Mouse (Mus musculus) liver, embryonic 18 days (tissue): ENCODE measurements around the gene Slc2a3. TPM values are rescaled to one million over a fixed set of nuclear protein-coding genes. Genes with fewer than 3 reads are reported as not detected.

Experiments
- polyA plus RNA-seq: library from polyadenylated mRNA; depleted of rRNA; stranded (reverse); fragments of >200 nt; gene quantifications from 2 replicates; pipeline ENCODE4 v1.2.3, GENCODE M21; 2012; rRNA removed

Gene Slc2a3
- 8.0 and 9.4 TPM in 2 replicates for polyA plus RNA-seq

DNA sequence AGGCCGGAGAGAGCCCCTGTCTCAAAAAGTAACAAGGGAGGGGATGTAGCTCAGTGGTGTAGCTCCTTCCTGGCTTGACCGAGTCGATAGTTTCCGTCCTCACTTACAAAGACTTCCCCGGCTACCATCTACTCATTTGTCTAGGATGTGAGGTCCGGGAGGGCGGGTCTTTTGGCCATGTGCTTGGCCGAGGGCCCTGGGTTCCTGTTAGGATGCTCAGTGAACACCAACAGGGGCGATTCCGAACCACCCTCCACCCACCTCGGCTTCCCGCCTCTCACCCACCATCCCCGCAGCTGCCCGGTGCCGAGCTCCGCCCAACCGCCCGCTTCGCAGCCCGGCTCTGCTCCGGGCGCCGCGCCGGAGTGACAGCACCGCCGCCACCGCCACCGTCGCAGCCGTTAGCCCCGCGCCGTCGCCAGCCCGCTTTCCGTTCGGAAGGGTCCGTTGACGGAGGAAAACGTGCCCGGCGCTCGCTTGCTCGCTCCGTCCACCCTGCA lies at the start of gene Slc2a3:
Slc2a3 (minus strand) TSS at position 340 of the 500 bp plus-strand sequence.

DNA sequence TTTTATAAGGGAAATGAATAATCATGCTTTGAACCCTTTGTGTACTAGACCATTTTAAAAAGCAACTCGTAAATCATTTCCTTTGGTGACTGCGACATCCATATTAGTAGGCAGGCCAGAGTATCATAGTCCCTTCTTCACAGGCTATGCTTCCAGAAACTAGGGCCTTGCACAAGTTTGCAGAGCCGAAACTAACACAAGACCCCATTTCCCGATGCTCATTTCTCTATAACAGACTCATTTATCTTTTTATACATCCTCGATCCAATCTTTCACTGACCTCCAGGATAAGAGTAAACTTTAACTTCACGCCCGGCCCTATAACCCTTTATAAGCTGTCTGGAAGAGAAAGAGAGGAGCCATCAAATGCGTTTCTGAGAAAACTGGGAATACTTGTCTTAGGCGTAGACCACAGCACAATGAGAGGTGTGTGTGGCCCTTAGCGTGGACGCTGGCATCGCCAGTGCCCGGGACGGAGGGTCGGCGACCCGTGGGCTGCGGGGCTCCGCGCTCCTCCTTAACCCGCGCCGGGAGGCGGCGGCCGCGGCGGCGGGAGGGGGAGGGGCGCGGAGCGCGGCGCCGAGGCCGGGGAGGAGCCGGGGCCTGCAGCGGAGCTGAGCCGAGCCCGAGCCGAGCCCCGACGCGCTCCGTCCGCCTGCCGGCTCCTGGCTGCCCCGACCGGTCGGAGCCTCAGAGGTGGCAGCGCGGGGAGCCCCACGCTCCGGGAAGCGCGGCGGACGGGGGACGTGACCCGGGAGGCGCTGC lies 18.0 kb upstream of the Slc2a3 start, which contains the start of gene Foxj2:
Foxj2 (plus strand) TSS at position 609 of the 765 bp plus-strand sequence.

DNA sequence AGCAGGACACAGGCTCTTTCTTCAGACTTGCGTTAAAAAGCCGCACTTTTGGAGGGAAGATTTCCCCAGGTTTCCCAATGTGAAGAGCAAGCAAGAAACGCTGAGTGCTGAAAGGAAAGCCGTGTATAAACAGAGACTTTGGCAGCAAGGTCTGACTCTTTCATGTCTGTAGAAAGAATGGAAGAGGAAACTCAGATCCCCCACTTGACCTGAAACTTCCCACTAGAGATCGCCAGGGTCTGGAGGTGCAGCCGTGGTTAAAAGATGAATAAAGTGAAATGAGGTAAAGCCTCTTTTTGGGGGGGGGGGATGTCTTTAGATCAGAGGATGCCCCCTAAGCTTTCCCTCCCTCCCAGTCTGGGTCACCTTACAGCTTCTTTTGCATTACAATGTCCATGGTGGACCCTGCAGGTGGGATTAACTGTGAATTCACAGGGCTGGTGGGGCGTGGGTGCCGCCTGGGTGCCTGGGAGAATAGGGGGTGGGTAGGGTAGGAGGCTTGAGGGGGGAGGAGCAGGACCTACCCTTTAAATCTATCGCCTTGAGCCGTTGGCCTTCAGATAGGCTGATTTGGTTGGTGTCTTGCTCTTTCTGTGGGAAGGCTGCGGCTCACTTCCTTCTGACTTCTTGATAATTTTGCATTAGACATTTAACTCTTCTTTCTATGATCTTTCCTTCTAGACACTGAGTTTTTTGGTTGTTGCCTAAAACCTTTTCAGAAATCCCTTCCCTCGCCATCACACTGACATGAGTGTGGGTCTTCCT lies 94.2 kb downstream of the Slc2a3 start, which contains the start of gene Nanog:
Nanog (plus strand) TSS at position 454 of the 765 bp plus-strand sequence.

Other genes with a start within 250 kb of the Slc2a3 start
- gene Aicda, start 247.8 kb downstream of the Slc2a3 start, polyA plus RNA-seq, result not detected in 2 replicates
- 11.9 and 16.4 TPM in 2 replicates for gene Apobec1, start 199.2 kb downstream of the Slc2a3 start, polyA plus RNA-seq
- 0.46 TPM in 2 replicates for gene Gdf3, start 191.6 kb downstream of the Slc2a3 start, polyA plus RNA-seq
- not detected in 2 replicates for gene Dppa3, start 175.2 kb downstream of the Slc2a3 start, polyA plus RNA-seq
- gene Nanog, start 94.2 kb downstream of the Slc2a3 start, polyA plus RNA-seq, result 0.01 TPM in 1 of 2 replicates, not detected in the other
- 1.2 and 1.5 TPM in 2 replicates for gene Foxj2, start 18.3 kb upstream of the Slc2a3 start, polyA plus RNA-seq
- gene C3ar1, start 54.5 kb upstream of the Slc2a3 start, polyA plus RNA-seq, result 1.4 and 1.6 TPM in 2 replicates
- 17.4 and 20.6 TPM in 2 replicates for gene Necap1, start 72.8 kb upstream of the Slc2a3 start, polyA plus RNA-seq
- 5.9 and 7.4 TPM in 2 replicates for gene Clec4a1, start 120.2 kb upstream of the Slc2a3 start, polyA plus RNA-seq
- gene Clec4a3, start 150.9 kb upstream of the Slc2a3 start, polyA plus RNA-seq, result 2.0 and 2.5 TPM in 2 replicates
- 0.08 TPM in 1 of 2 replicates, not detected in the other for gene Clec4a4, start 188.7 kb upstream of the Slc2a3 start, polyA plus RNA-seq
- gene Clec4b1, start 248.3 kb upstream of the Slc2a3 start, polyA plus RNA-seq, result 0.07 and 0.17 TPM in 2 replicates